Mouse (Mus musculus) left cerebral cortex, postnatal 4 days (tissue): ENCODE measurements around the gene Mroh2a. TPM values are rescaled to one million over a fixed set of nuclear protein-coding genes. Genes with fewer than 3 reads are reported as not detected.

Experiments
- DNase-seq: peaks from one replicate; pipeline ENCODE4 v3.0.0-alpha.2; 2022
- intact Hi-C: fragments of 180-260 bp; cut with DNase I; formaldehyde crosslinking; loops from one replicate; pipeline ENCODE4 v1.15.1; 2025
- total RNA-seq, 2 experiments: library from RNA; stranded (reverse); gene quantifications; 2 replicates each; pipeline ENCODE4 v1.2.3; 2021

The Mroh2a gene
- total RNA-seq, 2 experiments from 2014 or later: 0.04 to 0.20 TPM

DNA sequence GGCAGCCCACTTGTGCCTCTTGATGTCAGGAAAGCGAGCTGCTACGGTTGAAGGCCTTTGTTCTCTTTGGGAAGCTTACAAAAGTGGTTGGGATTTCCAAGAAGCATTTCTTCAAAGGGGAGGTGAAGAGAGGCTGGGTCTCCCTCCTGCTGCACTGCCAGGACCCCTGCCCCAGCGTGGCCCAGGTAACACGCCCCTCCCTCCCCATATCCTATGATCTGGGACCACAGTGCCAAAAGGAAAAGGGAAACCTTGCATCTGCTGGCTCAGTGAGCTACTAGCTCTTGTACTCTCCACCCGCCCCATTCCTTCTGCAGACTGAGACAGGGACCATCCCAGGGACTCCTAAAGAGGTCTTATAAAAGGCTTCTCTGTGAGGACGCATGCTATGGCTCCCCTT, 30.9 kb downstream of the Mroh2a start:
- intact Hi-C loops: no loop called here
- no peak for DNase-seq

- DNase-seq: no peak
Observed at GRCm38 (mm10) chr1:88258361-88258760, 31.6 kb downstream of the Mroh2a start.

DNA sequence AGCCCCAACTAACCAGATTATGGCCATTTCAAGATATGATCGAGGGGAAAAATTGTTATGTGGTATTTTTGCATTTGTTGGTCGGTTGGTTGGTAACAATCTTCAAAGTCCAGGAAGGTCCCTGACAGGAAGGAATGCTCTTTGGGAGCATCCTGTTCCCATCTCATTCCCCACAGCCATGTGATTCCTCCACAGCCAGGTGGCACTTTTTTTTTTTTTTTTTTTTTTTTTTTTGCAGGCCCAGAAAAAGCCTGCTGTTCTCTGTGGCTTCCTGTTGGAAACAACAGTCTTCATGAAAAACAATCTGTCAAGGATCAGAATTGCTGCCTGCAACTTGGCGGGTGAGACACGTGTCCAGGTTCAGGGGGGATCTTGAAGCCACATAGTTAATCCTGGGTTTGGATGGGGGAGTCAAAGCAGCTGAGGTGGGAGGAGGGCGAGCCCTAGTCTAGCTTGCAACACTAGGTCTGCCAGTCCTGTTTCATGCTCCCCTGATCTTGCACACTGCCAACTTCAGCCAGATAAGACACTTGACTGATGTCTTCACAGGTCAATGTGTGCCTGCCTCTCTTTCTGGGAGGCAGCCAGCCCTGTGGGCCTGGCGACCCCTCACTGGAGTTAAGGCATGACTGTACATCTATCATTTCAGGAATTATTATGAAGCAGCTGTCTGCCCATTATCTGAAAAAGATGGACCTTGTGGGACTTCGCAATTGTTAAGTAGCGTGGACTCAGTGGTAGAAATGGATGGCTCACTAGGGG, 32.3 kb downstream of the Mroh2a start:
- peak; percentile 73 for DNase-seq
- intact Hi-C loops: no loop called here

More at GRCm38 (mm10) chr1:88258361-88258760, 31.6 kb downstream of the Mroh2a start:
- intact Hi-C loops: no loop called here

- intact Hi-C loops: no loop called here
- DNase-seq: no peak
Observed at GRCm38 (mm10) chr1:88259643-88260024, 32.8 kb downstream of the Mroh2a start.

DNA sequence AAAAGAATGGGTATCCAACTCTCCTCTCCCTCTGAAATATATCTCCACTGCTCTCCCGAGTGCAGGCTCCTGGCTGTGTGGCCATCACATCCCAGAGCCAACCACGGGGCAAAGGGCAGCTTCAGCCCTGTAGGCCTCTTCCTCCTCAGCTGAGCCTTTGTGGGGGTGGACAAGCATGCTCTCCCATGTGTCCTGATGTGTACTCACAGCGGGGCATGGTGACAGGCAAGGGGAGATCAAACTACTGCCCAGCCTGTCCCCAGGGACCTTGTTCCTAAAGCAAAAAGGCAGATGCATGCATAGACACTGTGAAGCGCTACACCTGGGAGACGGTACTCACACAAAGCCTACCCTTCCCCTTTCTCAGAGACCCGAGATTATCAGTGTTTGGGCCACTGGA, 33.3 kb downstream of the Mroh2a start:
- intact Hi-C loops: no loop called here
- DNase-seq: peak; percentile 76

GRCm38 (mm10) chr1:88260604-88261377, 34.0 kb downstream of the Mroh2a start:
- intact Hi-C loops: no loop called here
- DNase-seq: no peak

- intact Hi-C loops: no loop called here
Observed at GRCm38 (mm10) chr1:88261706-88262105, 34.9 kb downstream of the Mroh2a start.

GRCm38 (mm10) chr1:88262255-88262654, 35.5 kb downstream of the Mroh2a start:
- DNase-seq: peak; percentile 74
- intact Hi-C loops: no loop called here

More at GRCm38 (mm10) chr1:88261706-88262105, 34.9 kb downstream of the Mroh2a start:
- DNase-seq: no peak

DNA sequence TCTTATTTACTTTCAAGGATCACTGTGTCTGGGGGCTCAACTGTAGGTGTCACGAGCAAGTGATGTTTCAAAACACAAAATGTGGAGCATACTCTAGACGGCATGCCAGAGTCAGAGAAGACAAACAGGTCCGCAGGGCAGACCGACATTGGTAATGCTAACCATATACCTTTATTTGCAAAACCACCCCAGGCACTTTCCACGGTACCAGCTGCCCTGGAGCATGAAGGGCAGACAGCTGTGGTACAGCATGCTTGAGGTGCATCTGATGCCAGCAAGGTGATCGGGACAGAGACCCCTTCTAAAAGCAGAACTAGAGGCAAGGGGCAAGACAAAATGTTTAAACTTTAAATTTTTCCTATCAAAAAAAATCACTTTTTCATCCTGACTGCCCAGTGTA, 36.2 kb downstream of the Mroh2a start:
- intact Hi-C loops: no loop called here
- no peak for DNase-seq

DNA sequence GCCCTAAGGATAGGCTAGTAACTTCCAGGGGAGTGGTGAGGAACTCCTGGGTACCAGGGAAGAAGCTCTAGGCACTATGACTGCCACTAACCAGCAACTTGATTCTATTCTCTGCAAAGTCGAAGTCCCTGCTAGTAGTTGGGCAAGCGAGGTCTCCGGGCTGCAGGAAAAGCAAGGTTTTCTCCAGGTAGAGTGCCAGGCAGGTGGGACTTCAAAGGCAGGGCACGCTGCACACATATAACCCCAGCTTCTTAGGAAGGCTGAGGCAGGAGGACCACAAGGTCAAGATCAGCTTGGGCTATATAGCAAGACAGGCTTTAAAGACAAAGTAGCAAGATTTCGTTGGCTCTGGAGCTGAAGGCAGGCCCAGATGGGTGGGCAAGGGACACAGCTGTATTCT, 37.0 kb downstream of the Mroh2a start:
- DNase-seq: no peak
- intact Hi-C loops: no loop called here

- DNase-seq: no peak
- intact Hi-C loops: no loop called here
Observed at GRCm38 (mm10) chr1:88264237-88264868, 37.6 kb downstream of the Mroh2a start.

GRCm38 (mm10) chr1:88264869-88265240, 38.1 kb downstream of the Mroh2a start:
- intact Hi-C loops: no loop called here
- peak; percentile 51 for DNase-seq

DNA sequence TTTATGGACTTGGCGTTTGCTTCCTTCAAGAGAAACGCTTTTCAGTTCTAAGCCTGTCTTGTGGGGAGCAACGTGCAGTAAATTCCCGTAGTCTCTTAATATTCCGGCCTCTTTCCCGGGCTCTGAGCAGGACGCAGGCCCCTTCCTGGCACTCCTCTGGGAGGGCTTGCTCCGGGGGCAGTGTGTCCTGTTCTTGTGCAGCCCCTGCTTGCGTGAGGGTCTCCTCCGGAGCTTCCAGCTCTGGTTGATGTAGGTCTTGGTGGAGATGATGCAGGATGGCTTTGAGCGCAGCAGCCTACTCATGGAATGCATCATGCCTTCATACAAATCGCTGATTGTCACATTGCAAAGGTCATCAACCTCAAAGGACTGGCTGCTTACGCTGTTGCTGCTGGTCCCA, 39.3 kb downstream of the Mroh2a start:
- DNase-seq: no peak
- intact Hi-C loops: no loop called here

- no peak for DNase-seq
- intact Hi-C loops: no loop called here
Observed at GRCm38 (mm10) chr1:88267489-88267888, 40.7 kb downstream of the Mroh2a start.

GRCm38 (mm10) chr1:88268070-88268469, 41.3 kb downstream of the Mroh2a start:
- intact Hi-C loops: no loop called here
- no peak for DNase-seq

- intact Hi-C loops: no loop called here
- DNase-seq: no peak
Observed at GRCm38 (mm10) chr1:88269539-88270309, 42.9 kb downstream of the Mroh2a start.

- intact Hi-C loops: no loop called here
- DNase-seq: no peak
Observed at GRCm38 (mm10) chr1:88272851-88273250, 46.1 kb downstream of the Mroh2a start.

GRCm38 (mm10) chr1:88273326-88273725, 46.5 kb downstream of the Mroh2a start:
- DNase-seq: no peak
- intact Hi-C loops: no loop called here

DNA sequence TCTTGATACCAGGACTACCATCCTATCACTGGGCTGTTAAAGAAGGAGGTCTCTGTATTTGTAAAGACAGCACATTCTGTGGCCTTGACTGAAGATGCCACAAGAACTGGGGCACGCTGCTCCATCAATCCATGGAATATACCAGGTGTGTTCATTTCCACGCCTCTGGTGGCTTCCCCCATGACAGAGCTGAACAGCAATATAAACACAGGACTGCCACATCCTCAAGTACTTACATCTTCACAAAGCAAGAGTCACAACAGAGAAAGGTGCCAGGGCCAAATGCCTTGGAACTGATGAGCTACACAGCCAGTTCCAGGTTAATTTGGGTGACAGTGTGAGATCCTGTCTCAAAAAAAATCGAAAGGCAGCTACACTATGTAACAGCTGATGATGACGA, 47.0 kb downstream of the Mroh2a start:
- intact Hi-C loops: no loop called here
- no peak for DNase-seq

GRCm38 (mm10) chr1:88274371-88275077, 47.7 kb downstream of the Mroh2a start:
- peak; percentile 55 for DNase-seq
- intact Hi-C loops: no loop called here
